ENCODE assay signal across 15 mouse cellular contexts in the genomic region with DNA sequence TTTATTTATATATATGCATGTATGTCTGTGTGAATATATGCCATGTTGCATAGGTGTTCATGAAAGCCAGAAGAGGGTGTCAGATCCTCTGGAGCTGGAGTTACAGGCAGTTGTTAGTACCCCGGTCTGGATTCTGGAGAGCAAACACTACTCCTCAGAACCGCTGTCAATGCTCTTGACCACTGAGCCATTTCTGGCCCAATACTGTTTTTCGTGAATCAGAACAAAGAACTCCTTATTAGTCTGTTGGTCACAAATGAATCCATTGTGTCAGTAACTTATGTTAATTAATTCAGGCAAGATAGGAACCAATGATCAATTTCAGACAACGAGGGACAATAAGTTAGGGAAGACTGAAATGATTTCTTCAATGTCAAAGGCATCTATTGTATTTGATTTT.
A peak's percentile ranks its signal among the peaks of the same experiment; 100 is the strongest.
DNase-seq lines count a peak whose midpoint lies in the region.
"Had no signal": no experiment of that assay in that cellular context is flagged by ENCODE, and none has a peak within 500 bp of the region (broad histone marks: within the 10 kb centered on the region; RNA-seq: fewer than 3 reads in every experiment).

No protein-coding gene starts in this region.

- peak; percentile 4 for DNase-seq in cerebellum, adult 9-10 months
- DNase-seq in cerebellum, adult 9-11 months = no peak
- DNase-seq in layer of hippocampus, adult 11-12 months (ENCODE audit: low spot score) = peak; percentile 5
- no peak for DNase-seq in layer of hippocampus, postnatal 25 days (ENCODE audit: extremely low spot score in 1 of 2, low spot score in 1 of 2)
- DNase-seq in Muller cell, postnatal 12 days (ENCODE audit: inconsistent ontology term) = peak; percentile 13
- DNase-seq in telencephalon, adult 2 months (ENCODE audit: low read depth, low spot score) = peak; percentile 31
- DNase-seq in right cerebral cortex, postnatal 25 days = no peak
- DNase-seq: adrenal gland, adult 8-10 months; adrenal gland, postnatal 14 days; B cell, adult 2 months; cerebellum, adult 11-12 months; cerebellum, adult 2 months; cerebellum, postnatal 10 days; cerebellum, postnatal 25 days; forebrain, postnatal 0 days had no signal

Comparison
In these comparisons a context has a peak if more than half of its experiments do, and no peak if none do; other contexts are left out.
1. DNase-seq: peak in cerebellum, adult 9-10 months (single experiment), layer of hippocampus, adult 11-12 months (single experiment), Muller cell, postnatal 12 days (single experiment) and telencephalon, adult 2 months (single experiment); none in cerebellum, adult 9-11 months (single experiment), layer of hippocampus, postnatal 25 days (0 of 2) and right cerebral cortex, postnatal 25 days (single experiment).